Mouse (Mus musculus) layer of hippocampus, postnatal 14 days (tissue): ENCODE data around the gene P2ry2. TPM values are rescaled to one million over a fixed set of nuclear protein-coding genes. Genes with fewer than 3 reads are reported as not detected.
A peak's percentile ranks its signal among the peaks of the same experiment; 100 is the strongest.

ENCODE experiments used
- DNase-seq, 2 experiments: peaks; one replicate each; pipeline ENCODE4 v3.0.0; 2021 to 2022; ENCODE audit warnings: low spot score in 2 of 2, mixed read lengths in 1 of 2
- total RNA-seq, 2 experiments: library from RNA; stranded (reverse); gene quantifications; 2 replicates each; pipeline ENCODE4 v1.2.3; 2021

Gene P2ry2
- total RNA-seq, 2 experiments from 2014 or later: 1.4 to 2.2 TPM

DNA sequence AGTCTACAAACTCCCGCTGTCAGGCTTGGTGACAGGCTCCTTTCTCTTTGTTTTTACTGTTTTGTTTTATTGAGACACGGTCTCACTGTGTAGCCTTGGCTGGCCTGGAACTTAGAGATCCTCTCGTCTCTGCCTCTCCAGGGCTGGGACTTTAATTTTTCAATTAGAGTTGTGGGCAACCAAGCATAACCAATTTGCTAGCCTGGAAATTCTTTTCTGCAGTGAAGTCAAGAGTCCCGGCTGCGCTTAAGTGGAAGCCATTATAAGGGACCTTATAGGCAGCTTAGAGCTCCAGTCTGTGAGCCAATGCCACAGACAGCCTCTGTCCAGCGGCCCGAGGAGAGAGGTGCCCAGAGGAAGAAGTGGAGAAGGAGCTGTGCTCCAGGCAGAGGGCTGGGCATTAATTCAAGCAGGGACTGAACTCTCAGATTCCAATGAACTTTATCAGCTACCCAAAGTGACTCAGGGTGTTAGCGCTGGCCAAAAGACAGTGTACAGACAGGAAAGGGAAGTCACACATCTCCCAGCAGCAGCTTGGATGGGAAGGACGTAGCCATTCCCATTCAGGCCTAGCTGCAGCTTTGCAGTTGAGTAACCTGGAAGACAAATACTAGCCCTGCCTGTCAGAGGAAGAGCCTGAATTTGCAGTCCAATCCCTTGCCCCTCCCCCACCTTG is 21.9 kb downstream of the P2ry2 start:
- DNase-seq: no peak

DNA sequence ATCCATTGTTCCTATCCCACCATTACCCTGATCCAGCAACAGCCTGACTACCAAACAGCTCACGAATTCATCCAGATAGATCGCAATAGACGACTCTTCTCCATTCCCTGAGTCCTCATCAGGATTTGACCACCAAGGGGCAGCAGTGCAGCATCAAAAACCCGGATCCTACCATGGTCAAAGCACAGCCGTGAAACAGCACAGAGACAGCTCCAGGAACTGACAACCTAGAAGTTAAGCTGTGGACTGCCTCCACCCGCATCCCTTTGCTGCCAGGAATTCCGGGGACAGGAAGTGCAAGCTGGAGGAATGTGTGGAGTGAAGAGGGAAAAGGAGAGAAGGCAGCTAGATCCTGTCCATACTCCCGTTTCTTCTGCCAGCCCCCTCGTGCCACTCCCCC is 24.6 kb downstream of the P2ry2 start:
- peak; percentile 74 to 85 for DNase-seq

GRCm38 (mm10) chr7:100984452-100985395 is 27.9 kb downstream of the P2ry2 start:
- DNase-seq: no peak

- peak in 1 of 2 experiments; percentile 48 for DNase-seq
Observed at GRCm38 (mm10) chr7:100979175-100979574, 33.5 kb downstream of the P2ry2 start.

DNA sequence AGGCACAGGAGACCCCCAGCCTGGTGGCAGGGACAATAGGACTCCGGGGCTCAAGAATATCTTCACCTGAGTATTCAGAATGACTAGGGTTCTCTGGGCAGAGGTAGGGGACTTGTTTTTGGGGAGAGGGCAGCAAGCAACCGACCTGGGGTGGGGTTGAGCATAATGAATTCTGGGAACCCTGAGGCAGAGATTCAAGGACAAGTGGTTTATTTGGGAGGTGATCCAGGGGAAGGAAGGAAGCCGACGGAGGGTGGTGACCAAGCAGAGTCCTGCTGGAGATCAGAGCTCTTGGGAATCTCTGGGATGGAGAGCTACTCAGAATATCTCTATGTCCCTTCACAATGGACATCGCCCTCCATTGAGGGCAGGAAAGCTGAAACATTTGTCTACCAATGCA is 34.5 kb downstream of the P2ry2 start:
- no peak for DNase-seq

- no peak for DNase-seq
Observed at GRCm38 (mm10) chr7:100974135-100974903, 38.3 kb downstream of the P2ry2 start, which contains the start of gene P2ry6. TSS of gene P2ry6 (minus strand) at chr7:100974649.

DNA sequence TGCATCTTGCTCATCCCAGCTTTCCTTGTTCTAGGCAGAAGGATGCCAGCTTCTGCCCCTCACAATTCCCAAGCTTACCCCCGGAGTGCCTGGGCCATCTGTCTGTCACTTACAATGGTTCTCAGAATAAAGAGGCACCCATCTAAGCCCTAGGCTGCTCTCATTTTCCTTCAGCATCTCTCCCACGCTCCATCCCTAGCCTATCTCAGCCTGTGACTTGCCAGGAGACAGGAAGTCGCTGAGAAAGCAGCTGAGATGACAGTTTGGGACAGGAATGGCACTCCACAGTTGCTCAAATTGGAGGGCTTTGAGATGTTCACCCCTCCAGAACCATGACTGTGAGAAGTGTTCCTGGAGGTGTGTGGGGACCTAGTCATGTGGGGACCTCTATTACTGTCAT is 39.8 kb downstream of the P2ry2 start:
- DNase-seq: no peak

GRCm38 (mm10) chr7:100968874-100969659 is 43.6 kb downstream of the P2ry2 start:
- DNase-seq: no peak

DNA sequence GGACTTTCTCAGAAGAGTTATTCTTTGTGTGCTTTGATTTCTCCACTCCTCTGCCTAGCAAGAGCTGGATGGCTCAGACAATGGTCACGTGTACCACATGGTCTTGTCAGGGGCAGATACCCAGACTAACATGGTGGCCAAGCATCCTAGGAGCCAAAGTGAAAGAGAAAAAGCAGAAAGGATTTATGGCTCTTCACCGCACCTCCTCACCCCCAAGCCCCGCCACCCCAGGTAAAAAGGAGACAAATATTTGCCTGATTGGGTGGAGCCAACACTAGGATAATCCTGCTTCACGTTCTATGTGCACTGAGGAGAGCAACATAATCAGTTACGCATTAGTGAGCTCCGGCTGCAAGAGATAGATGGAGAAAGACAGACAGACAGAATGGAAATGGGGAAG is 44.3 kb downstream of the P2ry2 start:
- no peak for DNase-seq

DNA sequence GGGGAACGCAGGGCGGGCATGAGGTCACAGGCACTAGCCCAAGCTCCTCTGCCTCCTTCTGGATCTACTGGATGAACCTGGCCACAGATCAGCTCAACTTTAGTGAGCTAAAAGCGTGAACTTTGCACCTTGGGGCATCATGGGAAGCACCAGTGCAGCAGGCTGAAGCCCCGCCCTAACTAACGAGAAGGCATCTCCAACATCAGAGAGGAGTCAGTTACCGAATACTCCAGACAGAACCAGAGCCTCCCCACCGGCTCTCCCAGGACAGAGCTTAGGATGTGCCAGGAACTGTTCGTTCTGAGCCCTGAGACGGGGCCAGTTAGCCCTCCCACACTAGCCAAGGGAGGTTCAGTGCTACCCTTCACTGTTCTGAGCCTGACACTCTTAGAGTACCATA is 44.8 kb downstream of the P2ry2 start:
- no peak for DNase-seq

DNA sequence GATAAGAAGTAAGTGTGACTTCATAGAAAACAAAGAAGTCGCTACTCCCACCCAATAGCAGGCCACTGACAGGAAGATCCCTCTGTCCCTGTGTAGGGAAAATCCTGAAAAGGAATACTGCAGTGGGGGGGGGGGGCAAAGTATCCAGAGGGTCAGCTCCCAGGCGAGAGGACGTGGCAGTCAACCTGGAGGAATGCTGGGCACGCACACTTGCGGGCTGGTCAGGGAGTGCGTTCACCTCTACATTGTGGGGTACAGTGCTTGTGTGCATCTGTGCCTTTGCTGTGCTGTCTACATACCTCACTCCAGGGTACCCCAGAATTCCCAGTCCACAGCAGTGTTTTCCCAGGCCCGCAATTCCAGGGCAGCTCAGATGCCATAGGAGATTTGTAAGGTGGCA is 46.7 kb downstream of the P2ry2 start:
- no peak for DNase-seq

GRCm38 (mm10) chr7:100965079-100965478 is 47.6 kb downstream of the P2ry2 start:
- DNase-seq: no peak

DNA sequence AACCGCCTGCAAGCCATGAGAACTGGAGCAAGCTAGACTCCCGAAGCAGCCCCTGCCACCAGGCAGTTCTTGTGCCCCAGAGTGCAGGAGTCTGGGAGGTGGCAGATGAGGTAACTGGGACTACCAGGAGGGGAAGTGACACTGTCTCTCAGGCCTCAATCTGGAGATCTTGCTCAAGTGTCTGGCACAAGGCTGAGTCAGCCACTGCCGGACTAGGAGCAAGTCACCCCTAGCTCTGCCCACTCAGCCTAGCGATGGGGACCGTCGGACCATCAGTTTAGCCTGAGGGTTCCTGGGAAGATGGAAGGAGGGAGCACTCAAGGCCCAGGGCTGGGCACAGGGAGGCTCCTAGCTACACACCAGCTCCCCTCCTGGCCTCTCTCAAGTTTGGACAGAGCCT is 48.4 kb downstream of the P2ry2 start:
- peak in 1 of 2 experiments; percentile 32 for DNase-seq

GRCm38 (mm10) chr7:100963381-100963780 is 49.3 kb downstream of the P2ry2 start:
- no peak for DNase-seq

GRCm38 (mm10) chr7:100961146-100961545 is 51.5 kb downstream of the P2ry2 start:
- no peak for DNase-seq

- no peak for DNase-seq
Observed at GRCm38 (mm10) chr7:100960462-100960861, 52.2 kb downstream of the P2ry2 start.

GRCm38 (mm10) chr7:100958426-100958825 is 54.2 kb downstream of the P2ry2 start:
- DNase-seq: no peak

- DNase-seq: no peak
Observed at GRCm38 (mm10) chr7:100952686-100953085, 60.0 kb downstream of the P2ry2 start.

- no peak for DNase-seq
Observed at GRCm38 (mm10) chr7:100951903-100952302, 60.8 kb downstream of the P2ry2 start.

- no peak for DNase-seq
Observed at GRCm38 (mm10) chr7:100950481-100951010, 62.1 kb downstream of the P2ry2 start.
